Mouse (Mus musculus) CD4-positive, CD25-positive, alpha-beta regulatory T cell, adult 9 weeks (primary cell): ENCODE results near the gene Fermt3. TPM values are rescaled to one million over a fixed set of nuclear protein-coding genes. Genes with fewer than 3 reads are reported as not detected.

Experiments
- polyA plus RNA-seq: library from polyadenylated mRNA; unstranded; fragments of 100-300 nt; shearing (Covaris generic); gene quantifications from one replicate; pipeline ENCODE4 v1.2.1, GENCODE M21; 2017

Fermt3 gene
- 429 TPM for polyA plus RNA-seq

DNA sequence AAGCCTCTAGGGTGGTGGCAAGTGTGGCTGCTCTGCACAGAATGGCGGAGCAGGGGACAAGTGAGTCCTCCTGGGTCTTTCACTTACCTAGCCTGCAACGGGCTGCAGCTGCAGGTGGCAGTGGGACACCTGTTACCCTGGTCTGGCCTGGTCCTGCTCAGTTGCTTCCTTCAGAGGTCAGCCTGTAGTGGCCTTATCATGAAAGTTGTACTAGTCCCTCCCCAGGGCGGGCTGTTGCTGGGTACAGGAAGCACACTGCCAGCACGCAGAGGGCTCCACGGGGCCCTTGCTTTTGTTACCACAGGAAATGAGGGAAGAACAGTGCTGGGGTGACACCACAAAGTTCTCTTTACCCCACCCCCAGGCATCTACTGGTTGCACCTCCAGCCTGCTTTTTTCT lies at the start of gene Fermt3:
Gene Fermt3 (minus strand): TSS at position 279 of the 400 bp plus-strand sequence.

DNA sequence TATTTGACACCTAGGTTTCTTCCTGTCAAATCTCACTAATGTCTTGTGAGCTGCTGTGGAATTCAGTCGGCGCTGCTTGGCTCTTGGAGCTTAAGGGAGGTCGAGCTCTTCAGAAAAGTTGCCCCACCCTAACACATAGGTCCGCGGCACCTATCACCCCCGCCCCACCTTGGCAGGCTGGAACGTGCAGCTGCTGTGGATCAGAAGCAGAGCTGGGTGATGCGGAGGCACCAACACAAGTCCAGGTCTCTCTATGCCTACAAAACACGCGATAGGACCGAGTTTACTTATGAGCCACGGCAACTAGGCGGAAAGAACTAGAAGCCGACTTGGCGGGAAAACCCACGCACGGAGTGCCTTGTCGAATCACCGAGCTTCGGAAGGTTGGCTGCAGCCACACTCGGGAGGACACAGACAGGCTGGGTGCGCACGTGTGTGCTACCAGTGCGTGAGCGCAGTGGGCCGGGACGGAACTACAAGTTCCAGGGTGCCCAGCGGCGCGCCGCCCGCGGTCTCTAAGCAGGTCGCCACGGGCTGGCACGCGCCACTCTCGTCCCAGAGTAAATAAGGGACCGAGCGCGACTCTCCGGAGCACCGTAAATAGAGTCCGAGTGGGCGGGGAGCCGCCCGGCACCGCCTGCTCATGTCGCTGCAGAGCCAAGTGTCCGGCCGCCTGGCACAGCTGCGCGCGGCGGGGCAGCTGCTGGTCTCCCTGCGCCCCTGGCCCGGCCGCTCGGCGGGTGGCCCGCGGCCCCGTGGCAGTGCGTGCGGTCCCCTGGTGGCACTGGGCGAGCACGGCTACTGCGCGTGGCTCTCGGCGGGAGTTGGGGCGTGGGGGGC lies 37.2 kb upstream of the Fermt3 start, which contains the start of gene Macrod1:
Gene Macrod1 (plus strand): TSS at position 563 of the 840 bp plus-strand sequence.

GRCm38 (mm10) chr19:7039841-7040636 lies 20.8 kb upstream of the Fermt3 start, which contains the start of gene Stip1:
TSS of gene Stip1 (minus strand) at chr19:7039967.

DNA sequence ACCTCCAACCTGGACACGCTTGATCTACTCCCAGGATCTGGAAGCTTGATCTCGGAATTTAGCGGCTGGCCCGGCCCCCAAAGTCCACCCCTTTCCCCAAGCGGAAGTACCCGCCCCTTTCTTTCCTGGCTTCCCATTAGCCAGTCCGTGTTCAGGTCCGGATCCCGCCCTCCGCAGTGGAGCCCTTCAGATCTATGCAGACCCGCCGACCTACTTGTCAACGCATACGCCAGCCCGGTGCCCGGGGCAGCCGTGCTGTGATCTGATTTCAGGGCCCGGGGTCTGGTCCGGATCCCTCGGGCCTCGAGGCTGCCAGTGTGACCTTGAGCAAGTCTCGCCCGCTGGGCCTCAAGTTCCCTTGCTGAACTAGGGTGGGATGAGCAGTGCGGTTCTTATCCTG lies 23.3 kb downstream of the Fermt3 start, which contains the start of the genes Nudt22 and Trpt1:
Gene Nudt22 (minus strand): TSS at position 112 of the 400 bp plus-strand sequence.
Gene Trpt1 (plus strand): TSS at position 126 of the 400 bp plus-strand sequence.

GRCm38 (mm10) chr19:6992011-6992858 lies 27.0 kb downstream of the Fermt3 start, which contains the start of gene Dnajc4:
TSS of gene Dnajc4 (minus strand) at chr19:6992572.

GRCm38 (mm10) chr19:6987061-6987903 lies 32.0 kb downstream of the Fermt3 start, which contains the start of gene Vegfb:
TSS of gene Vegfb (minus strand) at chr19:6987651.

GRCm38 (mm10) chr19:6980381-6981093 lies 38.7 kb downstream of the Fermt3 start, which contains the start of gene Fkbp2:
TSS of gene Fkbp2 (minus strand) at chr19:6980501.

GRCm38 (mm10) chr19:6975537-6976521 lies 43.4 kb downstream of the Fermt3 start, which contains the start of gene Plcb3:
TSS of gene Plcb3 (minus strand) at chr19:6976470.

GRCm38 (mm10) chr19:6974211-6975205 lies 44.8 kb downstream of the Fermt3 start, which contains the start of gene Ppp1r14b:
TSS of gene Ppp1r14b (plus strand) at chr19:6974968.

Other genes with a start within 250 kb of the Fermt3 start
- 31.3 TPM for gene Rps6ka4, start 178.8 kb downstream of the Fermt3 start, polyA plus RNA-seq
- gene Ccdc88b, start 161.3 kb downstream of the Fermt3 start, polyA plus RNA-seq, result 48.7 TPM
- gene Trmt112, start 109.8 kb downstream of the Fermt3 start, polyA plus RNA-seq, result 234 TPM
- gene Prdx5, start 109.4 kb downstream of the Fermt3 start, polyA plus RNA-seq, result 267 TPM
- gene Esrra, start 97.7 kb downstream of the Fermt3 start, polyA plus RNA-seq, result 6.6 TPM
- gene Catsperz, start 94.1 kb downstream of the Fermt3 start, polyA plus RNA-seq, result not detected
- not detected for gene Kcnk4, start 85.0 kb downstream of the Fermt3 start, polyA plus RNA-seq
- 43.9 TPM for gene Bad, start 77.6 kb downstream of the Fermt3 start, polyA plus RNA-seq
- gene Gpr137, start 77.0 kb downstream of the Fermt3 start, polyA plus RNA-seq, result 17.8 TPM
- gene Ppp1r14b, start 44.5 kb downstream of the Fermt3 start, polyA plus RNA-seq, result 32.3 TPM
- 7.2 TPM for gene Plcb3, start 43.0 kb downstream of the Fermt3 start, polyA plus RNA-seq
- 53.6 TPM for gene Fkbp2, start 39.0 kb downstream of the Fermt3 start, polyA plus RNA-seq
- gene Vegfb, start 31.8 kb downstream of the Fermt3 start, polyA plus RNA-seq, result 1.2 TPM
- gene Dnajc4, start 26.9 kb downstream of the Fermt3 start, polyA plus RNA-seq, result 66.9 TPM
- gene Nudt22, start 23.4 kb downstream of the Fermt3 start, polyA plus RNA-seq, result 38.9 TPM
- 8.5 TPM for gene Trpt1, start 23.3 kb downstream of the Fermt3 start, polyA plus RNA-seq
- 157 TPM for gene Stip1, start 20.5 kb upstream of the Fermt3 start, polyA plus RNA-seq
- gene Macrod1, start 37.3 kb upstream of the Fermt3 start, polyA plus RNA-seq, result 2.8 TPM
- gene Flrt1, start 86.3 kb upstream of the Fermt3 start, polyA plus RNA-seq, result 0.05 TPM
- 73.3 TPM for gene Otub1, start 186.8 kb upstream of the Fermt3 start, polyA plus RNA-seq
- 544 TPM for gene Cox8a, start 198.1 kb upstream of the Fermt3 start, polyA plus RNA-seq
- gene Naa40, start 221.7 kb upstream of the Fermt3 start, polyA plus RNA-seq, result 41.7 TPM
- 0.27 TPM for gene Rcor2, start 247.9 kb upstream of the Fermt3 start, polyA plus RNA-seq